Mouse (Mus musculus): ENCODE data around the gene Rfwd3. TPM values are rescaled to one million over a fixed set of nuclear protein-coding genes. Genes with fewer than 3 reads are reported as not detected.
A peak's percentile ranks its signal among the peaks of the same experiment; 100 is the strongest.
"Not testable (repeated sequence)": the region's sequence is repeated elsewhere in the genome, so short reads cannot be mapped to it uniquely, and the experiment has no call there.

Gene Rfwd3
- total and polyA plus RNA-seq, 2 experiments from 2014 or later, result 14.8 to 26.6 TPM

- Histone ChIP-seq H3K27ac (no peak overlapping the region), H3K27me3 (ENCODE audit: insufficient read depth, low read length) (no peaks in the 10 kb centered on the region), H3K9me3 (ENCODE audit: low read length) (no peaks in the 10 kb centered on the region), H3K4me1 (ENCODE audit: insufficient read depth, low read length) (no peaks in the 10 kb centered on the region), H3K9ac (replicated peaks; ENCODE audit: low read length) (no peak overlapping the region), H3K4me3 (ENCODE audit: low read length) (no peak overlapping the region), H3K36me3 (ENCODE audit: insufficient read depth, low read length) (no peaks in the 10 kb centered on the region), H3K4me2 (ENCODE audit: low read depth, low read length) (no peak overlapping the region)
- DNase-seq (ENCODE audit: low spot score) (no peak), ATAC-seq (no peak)
- WGBS, result 92% methylated on average over 3 of the region's 3 CpGs
- no peak for TF ChIP-seq CTCF (IDR thresholded peaks at IDR 0.05; ENCODE audit: low read depth)
These were observed 4.3 kb upstream of the Rfwd3 start for GRCm38 (mm10) chr8:111304359-111304758.

GRCm38 (mm10) chr8:111303076-111303803 lies 3.2 kb upstream of the Rfwd3 start:
- H3K36me3 ChIP-seq (ENCODE audit: insufficient read depth, low read length); H3K9me3 ChIP-seq (ENCODE audit: low read length); H3K27ac ChIP-seq; H3K27me3 ChIP-seq (ENCODE audit: insufficient read depth, low read length); ATAC-seq; H3K4me3 ChIP-seq (ENCODE audit: low read length); H3K4me1 ChIP-seq (ENCODE audit: insufficient read depth, low read length); H3K9ac ChIP-seq (replicated peaks; ENCODE audit: low read length); DNase-seq (ENCODE audit: low spot score); H3K4me2 ChIP-seq (ENCODE audit: low read depth, low read length): not testable (repeated sequence)
- 77% methylated on average over 5 of the region's 5 CpGs for WGBS

- H3K4me1 ChIP-seq (ENCODE audit: insufficient read depth, low read length), result no peaks in the 10 kb centered on the region
These were observed 850 bp upstream of the Rfwd3 start for GRCm38 (mm10) chr8:111300597-111301546.

GRCm38 (mm10) chr8:111299363-111299820 lies 630 bp downstream of the Rfwd3 start:
- H3K36me3 ChIP-seq (ENCODE audit: insufficient read depth, low read length), result no peaks in the 10 kb centered on the region
- no peaks in the 10 kb centered on the region for H3K4me1 ChIP-seq (ENCODE audit: insufficient read depth, low read length)
- no peak for TF ChIP-seq CTCF (IDR thresholded peaks at IDR 0.05; ENCODE audit: low read depth)
- H3K27me3 ChIP-seq (ENCODE audit: insufficient read depth, low read length), result no peaks in the 10 kb centered on the region
- H3K4me2 ChIP-seq (ENCODE audit: low read depth, low read length), result peak overlapping the region; percentile 75
- under 1% methylated on average over 28 of the region's 28 CpGs for WGBS
- ATAC-seq (no peak), DNase-seq (ENCODE audit: low spot score) (peak; percentile 34)
- peak overlapping the region; percentile 98 for H3K4me3 ChIP-seq (ENCODE audit: low read length)
- H3K9me3 ChIP-seq (ENCODE audit: low read length), result no peaks in the 10 kb centered on the region
- H3K9ac ChIP-seq (replicated peaks; ENCODE audit: low read length), result peak overlapping the region; percentile 84
- H3K27ac ChIP-seq, result peak overlapping the region; percentile 76

More at GRCm38 (mm10) chr8:111300597-111301546, 850 bp upstream of the Rfwd3 start:
- Histone ChIP-seq H3K4me3 (ENCODE audit: low read length) (no peak overlapping the region), H3K9ac (replicated peaks; ENCODE audit: low read length) (no peak overlapping the region), H3K27ac (no peak overlapping the region), H3K4me2 (ENCODE audit: low read depth, low read length) (peak overlapping the region; percentile 29; the same call in 1 of the 2 replicates), H3K27me3 (ENCODE audit: insufficient read depth, low read length) (no peaks in the 10 kb centered on the region), H3K36me3 (ENCODE audit: insufficient read depth, low read length) (no peaks in the 10 kb centered on the region), H3K9me3 (ENCODE audit: low read length) (no peaks in the 10 kb centered on the region)
- peak; percentile 37; the same call in 1 of the 2 replicates for TF ChIP-seq CTCF (IDR thresholded peaks at IDR 0.05; ENCODE audit: low read depth)
- ATAC-seq, result no peak
- WGBS, result 70% methylated on average over 11 of the region's 11 CpGs
- no peak for DNase-seq (ENCODE audit: low spot score)

GRCm38 (mm10) chr8:111298011-111298410 lies 2.0 kb downstream of the Rfwd3 start:
- no peak overlapping the region for H3K9ac ChIP-seq (replicated peaks; ENCODE audit: low read length)
- 78% methylated on average over 1 of the region's 1 CpGs for WGBS
- peak; percentile 18 for DNase-seq (ENCODE audit: low spot score)

GRCm38 (mm10) chr8:111291733-111292132 lies 8.3 kb downstream of the Rfwd3 start:
- Histone ChIP-seq H3K4me1 (ENCODE audit: insufficient read depth, low read length) (no peaks in the 10 kb centered on the region), H3K9ac (replicated peaks; ENCODE audit: low read length) (no peak overlapping the region), H3K4me2 (ENCODE audit: low read depth, low read length) (no peak overlapping the region), H3K9me3 (ENCODE audit: low read length) (no peaks in the 10 kb centered on the region), H3K4me3 (ENCODE audit: low read length) (no peak overlapping the region), H3K27me3 (ENCODE audit: insufficient read depth, low read length) (no peaks in the 10 kb centered on the region), H3K27ac (no peak overlapping the region), H3K36me3 (ENCODE audit: insufficient read depth, low read length) (peaks cover 30% of the 10 kb centered on the region)
- no peak for DNase-seq (ENCODE audit: low spot score)
- WGBS, result 91% methylated on average over 7 of the region's 7 CpGs
- TF ChIP-seq CTCF (IDR thresholded peaks at IDR 0.05; ENCODE audit: low read depth), result no peak
- no peak for ATAC-seq

More at GRCm38 (mm10) chr8:111298011-111298410, 2.0 kb downstream of the Rfwd3 start:
- Histone ChIP-seq H3K36me3 (ENCODE audit: insufficient read depth, low read length) (peaks cover 9% of the 10 kb centered on the region; the same call in 1 of the 2 replicates), H3K4me3 (ENCODE audit: low read length) (no peak overlapping the region), H3K4me1 (ENCODE audit: insufficient read depth, low read length) (no peaks in the 10 kb centered on the region), H3K27ac (0 out of 2 replicates have a peak overlapping the region, but pooled peaks have one; percentile 16), H3K9me3 (ENCODE audit: low read length) (no peaks in the 10 kb centered on the region), H3K27me3 (ENCODE audit: insufficient read depth, low read length) (no peaks in the 10 kb centered on the region), H3K4me2 (ENCODE audit: low read depth, low read length) (no peak overlapping the region)
- ATAC-seq, result no peak
- no peak for TF ChIP-seq CTCF (IDR thresholded peaks at IDR 0.05; ENCODE audit: low read depth)

Data from hindbrain, postnatal 0 days (tissue).